Mouse (Mus musculus) kidney, postnatal 0 days (tissue): ENCODE measurements around the gene Zbtb32. TPM values are rescaled to one million over a fixed set of nuclear protein-coding genes. Genes with fewer than 3 reads are reported as not detected.
A peak's percentile ranks its signal among the peaks of the same experiment; 100 is the strongest.

Source experiments
- ATAC-seq: fragments of 200-750 bp; cut with Nextera tagmentation; replicated peaks from 2 replicates; pipeline ENCODE4 v1.8.0; 2017; ENCODE audit warnings: low read depth, moderate number of reproducible peaks, moderate TSS enrichment, moderate library complexity; ENCODE audit not compliant: low FRiP score
- DNase-seq: peaks from one replicate; pipeline ENCODE4 v3.0.0-alpha.2; 2016; ENCODE audit warnings: low spot score
- H3K27ac ChIP-seq: fragments of 300-500 bp; sonication (generic); 2 replicates; pipeline ENCODE4 v1.5.1; 2014; ENCODE audit warnings: mild to moderate bottlenecking
- H3K27me3 ChIP-seq: fragments of 300-500 bp; sonication (generic); 2 replicates; pipeline ENCODE4 v1.6.1; 2014; ENCODE audit warnings: low read length, mixed read lengths; ENCODE audit not compliant: insufficient read depth
- H3K36me3 ChIP-seq: fragments of 300-500 bp; sonication (generic); 2 replicates; pipeline ENCODE4 v1.6.1; 2014; ENCODE audit warnings: low read length, mixed read lengths; ENCODE audit not compliant: insufficient read depth
- H3K4me1 ChIP-seq: fragments of 300-500 bp; sonication (generic); replicated peaks from 2 replicates; pipeline ENCODE4 v1.6.1; 2014; ENCODE audit warnings: antibody characterized with exemption, low read length, mixed read lengths; ENCODE audit not compliant: insufficient read depth
- H3K4me2 ChIP-seq: fragments of 300-500 bp; sonication (generic); 2 replicates; pipeline ENCODE4 v1.6.1; 2014; ENCODE audit warnings: mild to moderate bottlenecking, low read length, moderate library complexity, mixed read lengths
- H3K4me3 ChIP-seq: fragments of 300-500 bp; sonication (generic); replicated peaks from 2 replicates; pipeline ENCODE4 v1.5.1; 2014; ENCODE audit warnings: low read depth, low read length
- H3K9ac ChIP-seq: fragments of 300-500 bp; sonication (generic); 2 replicates; pipeline ENCODE4 v1.6.1; 2014; ENCODE audit warnings: low read depth, low read length
- H3K9me3 ChIP-seq: fragments of 300-500 bp; sonication (generic); replicated peaks from 2 replicates; pipeline ENCODE4 v1.6.1; 2016; ENCODE audit warnings: low read length, inconsistent platforms, mixed read lengths
- CTCF ChIP-seq: IDR thresholded peaks from 2 replicates; pipeline ENCODE4 v1.5.1; 2016; ENCODE audit warnings: antibody characterized with exemption, low read depth, mild to moderate bottlenecking, moderate library complexity
- WGBS: fragments of 180-500 bp; shearing (Covaris S2); extraction: QIAGEN DNeasy Blood & Tissue Kit; methylation state at CpG from one replicate; pipeline ENCODE4 v1.1.7; 2014; 5-methylcytosine and 5-hydroxymethylcytosine counted together
- polyA plus RNA-seq: library from polyadenylated mRNA; unstranded; fragments of >200 nt; fragmentation: Nextera tagmentation; extraction: Ambion mirVana; gene quantifications from 2 replicates; pipeline ENCODE4 v1.2.1, GENCODE M21; 2015

Gene Zbtb32
- polyA plus RNA-seq, 1 experiment from 2014 or later: 1.6 TPM

DNA sequence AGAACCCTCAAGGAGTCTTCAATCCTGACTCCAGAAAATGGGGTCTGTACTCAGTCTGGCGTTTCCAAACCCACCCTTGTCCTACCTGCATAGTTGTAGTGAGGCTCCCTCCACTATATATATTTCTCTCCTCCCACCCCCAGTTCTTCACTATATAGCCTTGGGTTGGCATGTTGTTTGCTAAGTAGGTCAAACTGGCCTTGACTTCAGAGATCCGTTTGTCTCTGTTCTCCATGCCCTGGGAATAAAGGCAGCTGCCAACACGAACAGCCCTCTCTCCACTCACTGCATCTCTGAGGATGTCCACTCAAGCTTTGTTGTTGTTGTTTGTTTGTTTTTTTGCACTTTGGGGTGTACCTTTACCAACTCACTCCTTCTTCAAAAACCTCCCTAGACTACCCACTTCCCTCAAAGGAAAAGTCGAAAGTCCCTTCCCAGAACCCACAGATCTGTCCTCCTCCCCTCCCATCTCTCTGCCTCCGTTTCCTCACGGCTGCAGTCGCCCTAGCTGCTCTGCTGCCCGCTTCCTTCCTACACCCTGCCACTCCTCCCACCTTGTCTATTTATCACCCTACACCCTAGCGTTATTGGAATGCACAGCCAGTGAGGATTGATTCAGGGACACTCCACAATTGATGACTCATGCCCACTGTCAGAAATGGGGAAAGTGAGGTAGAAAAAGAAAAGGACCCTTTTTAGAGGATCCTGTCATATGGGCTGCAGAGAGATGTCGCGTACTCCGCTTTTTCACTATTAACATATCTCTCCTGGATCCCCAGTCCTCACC is 39.9 kb downstream of the Zbtb32 start:
- Histone ChIP-seq H3K4me3 (peak overlapping the region; percentile 42), H3K36me3 (peaks cover 21% of the 10 kb centered on the region; the same call in 1 of the 2 replicates), H3K4me2 (peak overlapping the region; percentile 90), H3K9me3 (no peaks in the 10 kb centered on the region), H3K4me1 (peaks cover 9% of the 10 kb centered on the region), H3K27ac (peak overlapping the region; percentile 54; the same call in 1 of the 2 replicates), H3K27me3 (no peaks in the 10 kb centered on the region), H3K9ac (peak overlapping the region; percentile 63)
- ATAC-seq (no peak), DNase-seq (no peak)
- no peak for TF ChIP-seq CTCF
- WGBS: 12% methylated on average over 12 of the region's 12 CpGs

DNA sequence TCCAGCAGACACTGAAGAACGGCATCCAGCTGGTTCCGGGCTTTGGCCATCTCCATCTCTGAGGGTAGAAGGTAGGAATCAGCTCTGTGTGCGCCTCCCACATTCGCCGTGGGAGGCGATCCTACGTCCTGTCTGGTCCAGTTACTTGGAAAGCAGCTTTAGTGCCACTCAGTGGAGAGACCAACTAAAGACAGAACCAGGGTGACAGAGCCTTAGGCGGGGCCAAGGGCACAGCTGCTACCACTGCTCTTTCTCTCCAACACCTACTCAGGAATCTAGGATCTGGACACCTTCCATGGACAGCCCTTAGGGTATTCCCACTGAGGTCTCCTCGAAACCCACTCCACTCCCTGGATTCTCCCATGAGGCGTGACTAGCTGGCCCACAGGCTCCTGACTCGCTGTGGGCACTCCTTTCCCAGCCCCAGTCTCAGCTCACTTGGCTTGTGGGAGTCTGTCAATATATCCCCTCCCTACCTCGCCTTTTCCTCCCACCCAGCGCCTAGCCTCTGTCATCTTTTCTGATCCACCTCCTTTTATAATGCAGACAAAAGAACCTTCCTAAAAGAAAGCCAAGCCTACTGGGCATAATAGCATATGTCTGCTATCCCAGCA is 40.7 kb downstream of the Zbtb32 start:
- DNase-seq (no peak), ATAC-seq (no peak)
- peak overlapping the region; percentile 90; the same call in 1 of the 2 replicates for H3K4me2 ChIP-seq
- no peak overlapping the region for H3K4me3 ChIP-seq
- WGBS: 76% methylated on average over 13 of the region's 13 CpGs
- H3K27me3 ChIP-seq: no peaks in the 10 kb centered on the region
- no peak overlapping the region for H3K27ac ChIP-seq
- no peak for TF ChIP-seq CTCF
- H3K4me1 ChIP-seq: peaks cover 16% of the 10 kb centered on the region
- no peaks in the 10 kb centered on the region for H3K9me3 ChIP-seq
- H3K36me3 ChIP-seq: peaks cover 21% of the 10 kb centered on the region; the same call in 1 of the 2 replicates
- 0 out of 2 replicates have a peak overlapping the region, but pooled peaks have one; percentile 63 for H3K9ac ChIP-seq

DNA sequence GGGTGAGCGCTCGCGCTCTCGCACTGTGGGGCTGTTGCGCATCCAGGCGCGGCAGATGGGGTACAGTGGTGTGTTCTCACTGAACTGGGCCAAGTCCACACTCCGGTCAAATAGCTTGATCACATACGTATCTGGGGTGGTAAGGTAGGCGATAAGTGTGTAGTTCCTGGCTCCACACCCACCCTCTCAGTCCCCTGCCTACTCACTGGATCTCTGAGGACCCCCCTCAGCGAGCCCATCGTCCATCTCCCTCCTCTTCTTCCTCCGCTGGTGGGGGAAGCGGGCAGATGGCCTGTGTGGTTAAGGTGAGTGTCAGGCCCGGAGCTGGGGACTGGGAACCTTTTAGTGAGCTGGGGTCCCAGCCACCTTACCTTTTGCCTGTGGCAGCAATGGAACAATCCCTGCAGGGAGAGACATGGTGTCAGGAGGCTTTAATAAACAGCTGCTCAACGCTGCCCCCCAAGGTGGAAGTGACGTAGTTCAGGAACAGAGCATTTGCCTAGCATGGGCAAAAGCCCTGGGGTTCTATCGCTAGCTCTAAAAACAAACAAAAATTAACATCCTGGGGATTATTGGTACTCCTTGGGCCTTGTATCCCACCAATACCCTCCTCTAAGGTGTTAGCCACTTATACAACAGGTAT is 41.7 kb downstream of the Zbtb32 start:
- WGBS: 94% methylated on average over 18 of the region's 18 CpGs
- no peak for ATAC-seq
- DNase-seq: no peak

DNA sequence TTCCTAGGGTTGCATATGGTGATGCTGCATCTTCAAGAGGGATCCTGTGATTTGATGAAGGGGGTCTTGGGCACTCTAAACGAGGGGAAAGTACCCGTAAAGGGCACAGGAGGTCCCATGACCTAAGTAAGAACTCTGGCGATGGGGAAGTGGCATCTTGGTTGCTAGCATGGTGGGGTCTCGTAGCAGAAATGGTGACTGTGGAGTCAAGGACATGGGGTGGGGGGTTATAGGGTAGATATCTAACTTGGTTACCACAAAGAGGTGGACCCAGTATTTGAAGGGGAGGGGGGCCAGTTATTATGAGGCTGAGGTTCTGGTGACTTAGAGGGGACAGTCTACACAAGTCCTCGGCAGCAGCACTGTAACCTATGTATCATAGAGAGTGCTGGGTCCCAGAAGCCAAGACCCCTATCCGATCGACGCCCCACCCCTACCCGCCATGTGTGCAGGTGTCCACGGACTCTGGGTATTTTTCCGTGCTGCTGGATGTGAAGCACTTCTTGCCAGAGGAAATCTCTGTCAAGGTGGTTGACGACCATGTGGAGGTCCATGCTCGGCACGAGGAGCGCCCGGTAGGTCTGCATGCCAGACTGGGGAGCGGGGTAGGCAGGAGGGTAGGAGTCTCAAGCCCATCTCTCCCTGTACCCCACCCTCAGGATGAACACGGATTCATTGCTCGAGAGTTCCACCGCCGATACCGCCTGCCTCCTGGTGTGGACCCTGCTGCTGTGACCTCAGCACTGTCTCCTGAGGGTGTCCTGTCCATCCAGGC is 44.7 kb downstream of the Zbtb32 start:
- H3K36me3 ChIP-seq: peaks cover 21% of the 10 kb centered on the region; the same call in 1 of the 2 replicates
- H3K27me3 ChIP-seq: no peaks in the 10 kb centered on the region
- no peaks in the 10 kb centered on the region for H3K9me3 ChIP-seq
- peak overlapping the region; percentile 72; the same call in 1 of the 2 replicates for H3K9ac ChIP-seq
- H3K27ac ChIP-seq: no peak overlapping the region
- 81% methylated on average over 22 of the region's 22 CpGs for WGBS
- ATAC-seq (no peak), DNase-seq (no peak)
- H3K4me2 ChIP-seq: peak overlapping the region; percentile 97
- peak overlapping the region; percentile 75 for H3K4me3 ChIP-seq
- peaks cover 16% of the 10 kb centered on the region for H3K4me1 ChIP-seq
- no peak for TF ChIP-seq CTCF

More for the DNA sequence above, 41.7 kb downstream of the Zbtb32 start:
- peaks cover 21% of the 10 kb centered on the region; the same call in 1 of the 2 replicates for H3K36me3 ChIP-seq
- no peak overlapping the region for H3K27ac ChIP-seq
- H3K9ac ChIP-seq: no peak overlapping the region
- H3K4me3 ChIP-seq: no peak overlapping the region
- no peak overlapping the region for H3K4me2 ChIP-seq
- no peaks in the 10 kb centered on the region for H3K9me3 ChIP-seq
- peaks cover 17% of the 10 kb centered on the region for H3K4me1 ChIP-seq
- no peaks in the 10 kb centered on the region for H3K27me3 ChIP-seq
- TF ChIP-seq CTCF: no peak

DNA sequence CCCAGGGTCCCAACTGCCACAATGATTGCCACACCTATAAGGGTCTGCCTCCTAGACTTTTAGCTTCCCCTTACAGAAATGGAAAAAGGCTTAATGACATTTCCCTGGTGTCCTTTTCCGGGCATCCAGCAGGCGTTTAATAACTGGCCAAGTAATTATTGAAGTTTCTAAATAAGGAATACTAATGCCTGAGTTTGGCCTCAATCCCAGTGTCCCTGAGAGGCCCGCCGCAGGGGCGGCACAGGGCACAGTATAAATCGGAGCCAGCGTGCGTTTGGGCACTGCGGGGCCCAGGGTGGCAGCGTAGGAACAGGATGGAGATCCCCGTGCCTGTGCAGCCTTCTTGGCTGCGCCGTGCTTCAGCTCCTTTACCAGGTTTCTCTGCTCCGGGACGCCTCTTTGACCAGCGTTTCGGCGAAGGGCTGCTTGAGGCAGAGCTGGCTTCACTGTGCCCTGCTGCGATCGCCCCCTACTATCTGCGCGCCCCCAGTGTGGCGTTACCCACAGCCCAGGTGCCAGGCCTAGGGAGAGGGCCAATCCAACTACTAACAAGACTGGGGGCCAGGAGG is 45.6 kb downstream of the Zbtb32 start:
- DNase-seq (peak; percentile 41), ATAC-seq (no peak)
- Histone ChIP-seq H3K9me3 (no peaks in the 10 kb centered on the region), H3K36me3 (peaks cover 21% of the 10 kb centered on the region; the same call in 1 of the 2 replicates), H3K27ac (peak overlapping the region; percentile 96), H3K9ac (peak overlapping the region; percentile 72), H3K4me1 (peaks cover 8% of the 10 kb centered on the region), H3K27me3 (no peaks in the 10 kb centered on the region), H3K4me3 (peak overlapping the region; percentile 75), H3K4me2 (peak overlapping the region; percentile 97)
- WGBS: 1% methylated on average over 23 of the region's 23 CpGs
- no peak for TF ChIP-seq CTCF
